Mouse (Mus musculus) G1E (cell line): ENCODE measurements around the gene Fam227b. TPM values are rescaled to one million over a fixed set of nuclear protein-coding genes. Genes with fewer than 3 reads are reported as not detected.

Source experiments
- ATAC-seq: 2 replicates; pipeline ENCODE4 v1.8.0; 2016; ENCODE audit warnings: mild to moderate bottlenecking; ENCODE audit not compliant: insufficient number of reproducible peaks, poor library complexity, low FRiP score, severe bottlenecking; ENCODE audit errors: extremely low read depth
- DNase-seq: peaks from one replicate; pipeline ENCODE4 v3.0.0; 2012; ENCODE audit warnings: low spot score
- H3K27me3 ChIP-seq: 2 replicates; pipeline ENCODE4 v1.6.1; 2012; ENCODE audit warnings: mild to moderate bottlenecking, low read length, inconsistent platforms; ENCODE audit not compliant: insufficient read depth
- H3K36me3 ChIP-seq: replicated peaks from 2 replicates; pipeline ENCODE3; 2012; ENCODE audit warnings: mild to moderate bottlenecking, inconsistent platforms
- H3K4me1 ChIP-seq: 2 replicates; pipeline ENCODE4 v1.6.1; 2012; ENCODE audit warnings: low read depth, low read length, inconsistent platforms, mixed read lengths; ENCODE audit not compliant: insufficient read depth
- H3K4me3 ChIP-seq: 2 replicates; pipeline ENCODE4 v1.5.1; 2012; ENCODE audit warnings: low read depth, mild to moderate bottlenecking, inconsistent platforms, low read length, moderate library complexity, mixed read lengths
- H3K9me3 ChIP-seq: replicated peaks from 2 replicates; pipeline ENCODE4 v1.6.1; 2012; ENCODE audit warnings: inconsistent platforms
- CTCF ChIP-seq: IDR thresholded peaks from 2 replicates; pipeline ENCODE4 v1.5.1; 2012; ENCODE audit warnings: low read depth, low read length, inconsistent platforms, mixed read lengths
- GATA1 ChIP-seq: IDR thresholded peaks from 2 replicates; pipeline ENCODE4 v1.6.1; 2012; ENCODE audit warnings: borderline replicate concordance, low read length, inconsistent platforms, mixed read lengths
- GATA2 ChIP-seq: IDR thresholded peaks from 2 replicates; pipeline ENCODE4 v1.6.1; 2012; ENCODE audit warnings: low read depth, low read length, inconsistent platforms, borderline replicate concordance
- POLR2AphosphoS5 ChIP-seq: IDR thresholded peaks from 2 replicates; pipeline ENCODE4 v1.6.1; 2012; ENCODE audit warnings: low read depth, low read length, inconsistent platforms; ENCODE audit not compliant: insufficient replicate concordance
- TAL1 ChIP-seq: conservative IDR thresholded peaks from 2 replicates; pipeline ENCODE4 v1.6.1; 2012; ENCODE audit warnings: low read depth, low read length, inconsistent platforms, mixed read lengths
- polyA plus RNA-seq: library from polyadenylated mRNA; stranded (reverse); fragments of >175 nt; gene quantifications from 2 replicates; pipeline ENCODE4 v1.2.3, GENCODE M21; 2012
- total RNA-seq, 2 experiments: library from RNA; stranded (forward) in 1 of 2; stranded (reverse) in 1 of 2; fragments of 200-1000 nt in 1 of 2; fragments of >200 nt in 1 of 2; fragmentation: Nextera tagmentation in 1 of 2; gene quantifications; 2 replicates each; pipeline ENCODE4 v1.2.3; 2014 to 2017

Fam227b gene
- total and polyA plus RNA-seq, 3 experiments = 0.27 TPM; not detected in 2

DNA sequence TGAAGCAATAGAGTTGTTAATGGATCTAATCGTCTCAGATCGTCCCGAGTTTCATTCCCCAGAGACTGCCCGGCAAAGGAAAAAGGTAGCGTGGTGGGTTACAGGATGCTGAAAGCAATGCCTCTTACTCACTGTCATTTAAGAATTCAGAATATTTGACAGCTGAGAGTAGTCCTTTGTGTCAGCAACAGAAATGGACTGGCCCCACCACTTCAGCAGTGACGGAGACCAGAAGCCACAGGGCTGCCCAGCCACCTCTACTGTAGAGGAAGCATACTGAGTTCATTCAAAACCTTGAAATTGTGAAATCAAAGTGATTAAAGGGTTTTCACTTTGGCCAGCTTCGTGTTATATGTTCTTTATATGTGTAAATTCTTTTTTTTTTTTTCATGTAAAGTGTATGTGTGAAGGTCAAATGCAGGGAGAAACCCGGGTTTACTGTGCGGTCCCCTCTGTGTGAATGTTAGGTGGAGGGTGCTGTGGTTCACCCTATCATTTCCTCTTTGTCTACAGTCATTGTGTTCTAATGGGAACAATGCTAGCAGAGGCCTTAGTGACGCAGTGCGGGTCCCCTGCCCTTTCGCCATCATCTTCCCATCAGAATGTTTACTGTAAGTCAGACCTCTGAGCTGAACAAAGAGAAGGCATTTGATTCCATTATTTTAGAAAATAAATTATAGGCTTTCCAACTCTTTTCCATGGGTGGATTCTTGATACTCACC lies 136.7 kb downstream of the Fam227b start:
- H3K36me3 ChIP-seq = no peaks in the 10 kb centered on the region
- no peak for DNase-seq
- no peaks in the 10 kb centered on the region for H3K9me3 ChIP-seq
- TF ChIP-seq POLR2AphosphoS5 (no peak), CTCF (no peak), GATA1 (no peak), TAL1 (no peak), GATA2 (no peak)
- ATAC-seq = no peak
- no peaks in the 10 kb centered on the region for H3K4me1 ChIP-seq
- H3K4me3 ChIP-seq = no peak overlapping the region
- no peaks in the 10 kb centered on the region for H3K27me3 ChIP-seq

DNA sequence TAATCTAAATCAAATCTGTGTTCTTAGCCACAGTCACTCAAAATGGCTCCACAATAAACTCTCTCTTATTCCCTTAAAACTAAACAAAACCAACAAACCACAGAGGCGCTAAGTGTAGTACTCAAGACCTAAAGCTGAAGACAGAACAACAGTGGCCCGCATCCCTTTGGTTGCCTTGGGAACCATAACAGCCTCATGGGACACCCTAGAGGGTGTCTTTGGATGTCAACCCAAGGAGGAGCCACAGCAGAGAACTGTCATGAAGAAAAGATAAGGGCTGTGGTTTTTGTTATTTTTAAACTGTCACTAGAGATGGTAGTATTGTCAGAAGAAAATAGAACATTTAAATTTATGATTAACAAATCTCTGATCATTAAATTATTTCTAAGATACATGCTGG lies 145.1 kb downstream of the Fam227b start:
- H3K36me3 ChIP-seq = no peaks in the 10 kb centered on the region
- H3K4me1 ChIP-seq = no peaks in the 10 kb centered on the region
- TF ChIP-seq TAL1 (no peak), CTCF (no peak), POLR2AphosphoS5 (no peak), GATA1 (no peak), GATA2 (no peak)
- H3K4me3 ChIP-seq = no peak overlapping the region
- H3K27me3 ChIP-seq = no peaks in the 10 kb centered on the region
- DNase-seq (no peak), ATAC-seq (no peak)
- H3K9me3 ChIP-seq = no peaks in the 10 kb centered on the region

DNA sequence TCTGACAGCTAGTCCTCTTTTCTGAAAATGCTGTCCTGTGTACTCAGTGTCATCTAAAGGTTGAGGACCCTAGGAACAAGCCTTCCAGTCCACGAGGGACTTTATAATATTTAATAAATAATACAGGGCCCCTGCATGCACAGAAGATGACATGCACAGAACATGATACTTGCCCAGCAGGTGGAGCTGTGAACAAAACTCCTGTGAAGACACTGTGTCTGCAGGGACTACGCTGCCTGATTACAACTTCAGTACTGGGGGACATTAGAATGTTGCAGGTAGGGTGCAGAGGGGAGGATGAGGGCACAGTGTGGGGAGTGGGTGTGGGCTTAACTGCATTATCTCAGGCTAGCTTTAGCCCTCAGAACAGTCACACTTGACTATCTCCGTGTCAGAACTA lies 145.7 kb downstream of the Fam227b start:
- H3K9me3 ChIP-seq = no peaks in the 10 kb centered on the region
- TF ChIP-seq TAL1 (no peak), POLR2AphosphoS5 (no peak), GATA1 (no peak), CTCF (no peak), GATA2 (no peak)
- DNase-seq (no peak), ATAC-seq (no peak)
- no peaks in the 10 kb centered on the region for H3K4me1 ChIP-seq
- H3K27me3 ChIP-seq = no peaks in the 10 kb centered on the region
- no peaks in the 10 kb centered on the region for H3K36me3 ChIP-seq
- no peak overlapping the region for H3K4me3 ChIP-seq

DNA sequence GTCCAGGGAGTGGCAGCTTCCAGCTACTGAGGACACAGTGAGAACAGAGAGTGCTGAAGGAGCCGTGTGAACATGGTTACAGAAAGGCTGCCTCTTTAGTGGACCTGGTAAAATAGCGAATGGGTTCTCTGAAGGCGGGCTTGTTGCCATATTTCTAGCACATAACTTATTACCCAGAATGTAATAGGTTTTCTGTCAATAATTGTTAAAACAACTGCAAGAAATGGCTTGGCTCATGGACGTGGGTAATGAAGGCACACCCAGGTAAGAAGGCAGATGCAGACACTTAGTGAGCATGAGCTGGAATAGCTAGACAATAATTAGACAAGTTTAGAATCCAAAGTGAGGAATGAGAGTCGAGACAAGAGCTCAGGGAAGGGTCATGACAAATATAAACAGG lies 149.5 kb downstream of the Fam227b start:
- ATAC-seq = no peak

DNA sequence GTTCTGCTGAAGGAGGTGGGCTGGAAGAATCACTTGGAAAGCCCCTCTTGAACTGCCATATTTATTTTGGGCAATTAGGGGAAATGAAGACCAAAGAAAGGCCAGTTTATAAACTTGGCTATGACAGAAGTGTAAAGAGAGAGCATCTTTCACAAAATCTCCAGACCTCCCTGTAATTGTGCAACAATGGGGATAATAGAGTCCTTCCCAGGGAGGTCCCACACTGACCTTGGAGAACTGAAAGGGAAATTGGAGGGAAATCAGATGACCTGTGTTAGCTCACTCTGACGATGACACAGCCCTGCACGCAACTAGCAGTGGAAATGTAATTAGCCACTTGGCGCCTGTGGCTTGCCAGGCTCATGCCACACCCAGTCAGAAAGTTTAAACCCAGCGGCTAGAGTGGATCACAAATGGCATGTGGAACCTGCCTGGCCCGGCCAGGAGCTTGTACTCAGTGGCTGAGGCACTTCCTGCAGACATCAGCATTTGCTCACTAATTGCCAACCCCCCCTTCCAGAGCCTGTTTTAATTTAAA lies 175.9 kb downstream of the Fam227b start:
- Histone ChIP-seq H3K36me3 (peaks cover 47% of the 10 kb centered on the region), H3K4me1 (no peaks in the 10 kb centered on the region), H3K27me3 (no peaks in the 10 kb centered on the region), H3K4me3 (no peak overlapping the region), H3K9me3 (no peaks in the 10 kb centered on the region)
- DNase-seq = no peak
- ATAC-seq = no peak
- no peak for TF ChIP-seq CTCF
- TF ChIP-seq GATA1 = no peak
- no peak for TF ChIP-seq POLR2AphosphoS5
- no peak for TF ChIP-seq GATA2
- TF ChIP-seq TAL1 = no peak

More for the DNA sequence above, 149.5 kb downstream of the Fam227b start:
- no peaks in the 10 kb centered on the region for H3K9me3 ChIP-seq
- TF ChIP-seq TAL1 (no peak), GATA2 (no peak), CTCF (no peak), POLR2AphosphoS5 (no peak), GATA1 (no peak)
- no peaks in the 10 kb centered on the region for H3K4me1 ChIP-seq
- no peaks in the 10 kb centered on the region for H3K36me3 ChIP-seq
- DNase-seq = no peak
- H3K27me3 ChIP-seq = no peaks in the 10 kb centered on the region
- H3K4me3 ChIP-seq = no peak overlapping the region

DNA sequence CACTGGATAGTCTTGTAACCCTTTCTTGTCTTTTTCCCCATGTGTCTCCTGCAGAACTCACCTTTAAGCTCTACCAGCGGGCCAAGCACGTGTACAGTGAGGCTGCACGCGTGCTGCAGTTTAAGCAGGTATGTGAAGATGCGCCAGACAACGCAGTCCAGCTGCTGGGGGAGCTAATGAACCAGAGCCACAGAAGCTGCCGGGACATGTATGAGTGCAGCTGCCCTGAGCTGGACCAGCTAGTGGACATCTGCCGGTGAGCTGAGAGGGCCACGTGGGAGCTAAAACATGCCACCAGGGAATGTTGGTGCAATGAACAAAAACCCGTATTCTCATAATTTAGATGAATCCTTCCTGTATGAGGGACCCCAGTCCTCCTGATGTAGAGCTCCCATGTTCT lies 176.6 kb downstream of the Fam227b start:
- Histone ChIP-seq H3K27me3 (no peaks in the 10 kb centered on the region), H3K4me1 (no peaks in the 10 kb centered on the region), H3K9me3 (no peaks in the 10 kb centered on the region), H3K4me3 (no peak overlapping the region), H3K36me3 (peaks cover 50% of the 10 kb centered on the region)
- DNase-seq (no peak), ATAC-seq (no peak)
- TF ChIP-seq GATA1 (no peak), GATA2 (no peak), TAL1 (no peak)

DNA sequence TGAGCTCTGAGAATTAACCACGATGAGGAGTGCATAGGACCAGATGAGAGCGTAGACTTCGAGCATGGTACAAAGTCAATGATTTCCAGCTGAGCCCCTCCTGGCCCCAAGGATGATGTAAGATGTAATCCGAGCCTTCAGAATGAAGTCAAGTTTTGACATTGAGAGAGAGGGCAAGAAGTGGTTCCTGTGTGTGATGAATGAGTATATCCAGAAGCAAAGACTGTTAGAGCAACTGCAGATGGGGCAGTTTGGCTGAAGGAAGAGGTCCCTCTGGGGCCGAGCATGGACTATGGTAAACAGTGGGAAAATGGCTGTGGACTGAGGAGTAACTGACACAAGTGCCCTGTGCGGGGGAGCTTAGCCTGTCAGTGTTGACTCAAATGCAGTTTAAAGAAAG lies 178.6 kb downstream of the Fam227b start:
- no peaks in the 10 kb centered on the region for H3K27me3 ChIP-seq
- no peak for TF ChIP-seq GATA1
- TF ChIP-seq TAL1 = no peak
- TF ChIP-seq CTCF = no peak
- TF ChIP-seq GATA2 = no peak
- no peak for TF ChIP-seq POLR2AphosphoS5
- DNase-seq (no peak), ATAC-seq (no peak)
- no peaks in the 10 kb centered on the region for H3K9me3 ChIP-seq
- no peak overlapping the region for H3K4me3 ChIP-seq
- H3K36me3 ChIP-seq = peaks cover 51% of the 10 kb centered on the region
- no peaks in the 10 kb centered on the region for H3K4me1 ChIP-seq
